Mouse (Mus musculus) effector memory CD4-positive, alpha-beta T cell, adult 7 months (primary cell): ENCODE data around the gene Umod. TPM values are rescaled to one million over a fixed set of nuclear protein-coding genes. Genes with fewer than 3 reads are reported as not detected.

ENCODE experiments used
- polyA plus RNA-seq: library from polyadenylated mRNA; unstranded; fragments of 100-300 nt; shearing (Covaris generic); gene quantifications from one replicate; pipeline ENCODE4 v1.2.1, GENCODE M21; 2017

Gene Umod
- polyA plus RNA-seq = not detected

GRCm38 (mm10) chr7:119479256-119479655, at the start of gene Umod:
Gene Umod (minus strand): TSS chr7:119479282.

GRCm38 (mm10) chr7:119523389-119523788, 44.3 kb upstream of the Umod start, which contains the start of gene Pdilt:
Gene Pdilt (minus strand): TSS chr7:119523489.

GRCm38 (mm10) chr7:119519163-119519562, 40.1 kb upstream of the Umod start, which contains the start of gene Acsm5:
Gene Acsm5 (plus strand): TSS chr7:119519463.

GRCm38 (mm10) chr7:119459185-119459584, 19.9 kb downstream of the Umod start, which contains the start of gene Gp2:
Gene Gp2 (minus strand): TSS chr7:119459285.

Other genes starting within 250 kb of the Umod start
- not detected for gene Gp2, start 20.0 kb downstream of the Umod start, polyA plus RNA-seq
- not detected for gene Acsm5, start 40.2 kb upstream of the Umod start, polyA plus RNA-seq
- not detected for gene Pdilt, start 44.2 kb upstream of the Umod start, polyA plus RNA-seq
- not detected for gene Acsm2, start 75.1 kb upstream of the Umod start, polyA plus RNA-seq
- not detected for gene Acsm1, start 127.7 kb upstream of the Umod start, polyA plus RNA-seq
- gene Acsm4, start 210.7 kb upstream of the Umod start, polyA plus RNA-seq = not detected
- gene Thumpd1, start 241.5 kb upstream of the Umod start, polyA plus RNA-seq = 61.3 TPM